Mouse (Mus musculus) intestine, embryonic 16.5 days (tissue): Measurements from ENCODE around the gene Usp35. TPM values are rescaled to one million over a fixed set of nuclear protein-coding genes. Genes with fewer than 3 reads are reported as not detected.

ENCODE experiments used
- ATAC-seq: fragments of 200-750 bp; cut with Nextera tagmentation; 2 replicates; pipeline ENCODE4 v1.8.0; 2017; ENCODE audit warnings: moderate TSS enrichment, moderate library complexity
- H3K27ac ChIP-seq: fragments of 300-500 bp; sonication (generic); 2 replicates; pipeline ENCODE4 v1.5.1; 2014; ENCODE audit warnings: mild to moderate bottlenecking, low read length
- H3K27me3 ChIP-seq: fragments of 300-500 bp; sonication (generic); replicated peaks from 2 replicates; pipeline ENCODE4 v1.6.1; 2014; ENCODE audit warnings: low read length, control low read depth, mixed read lengths; ENCODE audit not compliant: control insufficient read depth, insufficient read depth
- H3K36me3 ChIP-seq: fragments of 300-500 bp; sonication (generic); 2 replicates; pipeline ENCODE4 v1.6.1; 2014; ENCODE audit warnings: low read length, control low read depth; ENCODE audit not compliant: control insufficient read depth, insufficient read depth
- H3K4me1 ChIP-seq: fragments of 300-500 bp; sonication (generic); 2 replicates; pipeline ENCODE4 v1.6.1; 2014; ENCODE audit warnings: low read length, control low read depth, mixed read lengths; ENCODE audit not compliant: control insufficient read depth, insufficient read depth
- H3K4me2 ChIP-seq: fragments of 300-500 bp; sonication (generic); 2 replicates; pipeline ENCODE4 v1.6.1; 2014; ENCODE audit warnings: low read depth, low read length, control low read depth
- H3K4me3 ChIP-seq: fragments of 300-500 bp; sonication (generic); 2 replicates; pipeline ENCODE4 v1.5.1; 2014; ENCODE audit warnings: mild to moderate bottlenecking, low read length
- H3K9ac ChIP-seq: fragments of 300-500 bp; sonication (generic); 2 replicates; pipeline ENCODE4 v1.6.1; 2014; ENCODE audit warnings: low read depth, low read length
- H3K9me3 ChIP-seq: fragments of 300-500 bp; sonication (generic); 2 replicates; pipeline ENCODE4 v1.6.1; 2016; ENCODE audit warnings: low read length, control low read depth; ENCODE audit not compliant: control insufficient read depth
- WGBS: fragments of 180-500 bp; shearing (Covaris S2); extraction: QIAGEN DNeasy Blood & Tissue Kit; methylation state at CpG from one replicate; pipeline ENCODE4 v1.1.7; 2014; 5-methylcytosine and 5-hydroxymethylcytosine counted together
- polyA plus RNA-seq: library from polyadenylated mRNA; unstranded; fragments of >200 nt; fragmentation: Nextera tagmentation; extraction: Ambion mirVana; gene quantifications from 2 replicates; pipeline ENCODE4 v1.2.1, GENCODE M21; 2015

Usp35 gene
- polyA plus RNA-seq, 1 experiment from 2014 or later = 0.54 TPM

DNA sequence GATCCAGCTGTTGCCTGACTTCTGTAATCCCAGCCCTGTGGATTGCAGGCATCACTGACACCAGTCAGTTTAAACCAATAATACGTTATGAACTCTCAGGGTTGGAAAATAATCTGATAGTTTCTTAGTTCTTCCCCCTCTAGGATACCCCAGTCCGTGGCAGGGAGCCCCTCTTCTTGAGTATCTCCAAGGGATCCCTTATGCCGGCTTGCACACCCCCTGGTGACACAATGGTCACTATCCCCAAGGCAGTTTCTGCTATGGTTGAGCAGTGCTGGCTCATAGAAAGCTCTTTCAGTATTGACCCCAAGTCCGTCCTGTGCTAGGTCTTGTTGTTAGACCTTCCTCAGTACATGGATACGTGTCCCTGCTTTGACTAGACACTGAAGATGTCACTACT lies 17.0 kb upstream of the Usp35 start:
- Histone ChIP-seq H3K4me1 (peaks cover 13% of the 10 kb centered on the region), H3K9ac (no peak overlapping the region), H3K36me3 (0 out of 2 replicates have a peak, but pooled peaks cover 2% of the 10 kb centered on the region), H3K27me3 (no peaks in the 10 kb centered on the region), H3K9me3 (no peaks in the 10 kb centered on the region), H3K4me3 (no peak overlapping the region), H3K27ac (no peak overlapping the region), H3K4me2 (no peak overlapping the region)
- no peak for ATAC-seq
- WGBS = 80% methylated on average over 5 of the region's 5 CpGs

DNA sequence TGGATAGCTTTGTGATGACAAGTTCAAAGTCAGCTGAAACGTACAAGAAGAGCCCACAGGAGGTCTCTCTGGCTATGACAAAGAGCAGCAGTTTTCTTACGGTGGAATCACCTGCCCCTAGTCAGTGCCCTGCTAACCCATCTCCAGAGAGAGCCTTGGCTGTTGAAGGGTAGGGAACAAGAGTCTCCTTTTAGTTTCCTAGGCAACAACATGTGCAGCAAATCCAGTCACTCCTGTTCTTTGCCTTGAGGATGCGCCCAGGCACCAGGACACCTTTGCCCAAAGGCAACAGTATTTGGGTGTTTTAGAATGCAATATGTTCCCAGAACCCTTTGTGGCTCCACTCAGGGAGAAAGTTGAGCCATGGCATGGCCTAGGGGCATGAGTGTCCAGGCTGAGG lies 16.5 kb upstream of the Usp35 start:
- 0 out of 2 replicates have a peak, but pooled peaks cover 2% of the 10 kb centered on the region for H3K36me3 ChIP-seq
- no peaks in the 10 kb centered on the region for H3K9me3 ChIP-seq
- whole genome bisulfite sequencing = 83% methylated on average over 3 of the region's 3 CpGs
- H3K9ac ChIP-seq = no peak overlapping the region
- no peaks in the 10 kb centered on the region for H3K27me3 ChIP-seq
- ATAC-seq = no peak
- H3K4me1 ChIP-seq = peaks cover 13% of the 10 kb centered on the region
- no peak overlapping the region for H3K27ac ChIP-seq
- no peak overlapping the region for H3K4me3 ChIP-seq
- no peak overlapping the region for H3K4me2 ChIP-seq

GRCm38 (mm10) chr7:97347464-97347863 lies 15.6 kb upstream of the Usp35 start:
- H3K4me3 ChIP-seq = no peak overlapping the region
- no peak overlapping the region for H3K4me2 ChIP-seq
- H3K4me1 ChIP-seq = peaks cover 17% of the 10 kb centered on the region
- H3K9ac ChIP-seq = no peak overlapping the region
- no peak overlapping the region for H3K27ac ChIP-seq
- H3K9me3 ChIP-seq = no peaks in the 10 kb centered on the region
- no peak for ATAC-seq
- WGBS = 96% methylated on average over 15 of the region's 15 CpGs
- H3K27me3 ChIP-seq = no peaks in the 10 kb centered on the region
- H3K36me3 ChIP-seq = 0 out of 2 replicates have a peak, but pooled peaks cover 2% of the 10 kb centered on the region

- no peak overlapping the region for H3K9ac ChIP-seq
- no peak overlapping the region for H3K4me3 ChIP-seq
- no peaks in the 10 kb centered on the region for H3K27me3 ChIP-seq
- 0 out of 2 replicates have a peak, but pooled peaks cover 2% of the 10 kb centered on the region for H3K36me3 ChIP-seq
- WGBS = 80% methylated on average over 4 of the region's 4 CpGs
- no peak overlapping the region for H3K4me2 ChIP-seq
- peaks cover 18% of the 10 kb centered on the region for H3K4me1 ChIP-seq
- no peaks in the 10 kb centered on the region for H3K9me3 ChIP-seq
- no peak overlapping the region for H3K27ac ChIP-seq
- ATAC-seq = no peak
Measured at GRCm38 (mm10) chr7:97346822-97347166, 15.0 kb upstream of the Usp35 start.

DNA sequence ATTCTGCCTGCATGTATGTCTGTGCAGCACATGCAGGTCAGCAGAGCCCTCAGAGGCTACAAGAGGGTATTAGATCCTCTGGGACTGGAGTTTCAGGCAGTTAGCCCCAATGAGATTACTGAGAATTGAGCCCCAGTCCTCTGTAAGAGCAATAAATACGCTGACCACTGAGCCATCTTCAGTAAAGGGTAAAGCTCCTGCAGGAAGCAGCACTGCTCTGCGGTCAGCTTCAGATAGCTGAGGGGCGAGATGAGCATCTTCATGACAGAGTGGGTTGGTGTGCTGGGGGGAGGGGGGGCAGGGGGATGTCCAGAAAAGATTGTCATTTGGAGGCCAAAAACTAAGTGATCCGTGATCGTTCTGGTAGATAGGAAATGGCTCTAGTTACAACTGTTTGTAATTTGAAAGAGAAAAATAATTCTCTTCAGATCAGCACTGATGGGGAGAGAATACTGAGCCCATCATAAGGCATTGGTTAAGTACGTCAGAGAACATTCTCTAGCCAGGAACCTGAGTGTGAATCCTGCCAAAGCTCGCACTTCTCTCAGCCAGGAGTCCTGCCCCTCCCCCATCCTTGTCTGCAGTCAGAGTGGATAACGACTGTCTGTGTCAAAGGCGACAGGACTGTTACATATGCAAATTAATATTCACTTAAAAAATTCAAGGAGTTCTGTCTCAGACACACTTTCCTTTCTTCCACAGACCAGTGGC lies 14.4 kb upstream of the Usp35 start:
- Histone ChIP-seq H3K27ac (no peak overlapping the region), H3K4me3 (no peak overlapping the region), H3K9ac (no peak overlapping the region), H3K4me1 (peaks cover 23% of the 10 kb centered on the region), H3K27me3 (no peaks in the 10 kb centered on the region), H3K4me2 (no peak overlapping the region), H3K36me3 (0 out of 2 replicates have a peak, but pooled peaks cover 2% of the 10 kb centered on the region), H3K9me3 (no peaks in the 10 kb centered on the region)
- WGBS = 74% methylated on average over 9 of the region's 9 CpGs
- no peak for ATAC-seq

GRCm38 (mm10) chr7:97345229-97345871 lies 13.5 kb upstream of the Usp35 start:
- Histone ChIP-seq H3K9ac (no peak overlapping the region), H3K9me3 (no peaks in the 10 kb centered on the region)
- WGBS = 60% methylated on average over 10 of the region's 10 CpGs

GRCm38 (mm10) chr7:97344655-97345054 lies 12.8 kb upstream of the Usp35 start:
- 0 out of 2 replicates have a peak, but pooled peaks cover 2% of the 10 kb centered on the region for H3K36me3 ChIP-seq
- H3K9ac ChIP-seq = no peak overlapping the region
- WGBS = 75% methylated on average over 2 of the region's 2 CpGs
- H3K4me3 ChIP-seq = no peak overlapping the region
- no peaks in the 10 kb centered on the region for H3K27me3 ChIP-seq
- H3K4me1 ChIP-seq = peaks cover 29% of the 10 kb centered on the region
- H3K27ac ChIP-seq = no peak overlapping the region
- no peak overlapping the region for H3K4me2 ChIP-seq
- H3K9me3 ChIP-seq = no peaks in the 10 kb centered on the region
- no peak for ATAC-seq

More at GRCm38 (mm10) chr7:97345229-97345871, 13.5 kb upstream of the Usp35 start:
- no peak for ATAC-seq
- Histone ChIP-seq H3K4me1 (peaks cover 29% of the 10 kb centered on the region), H3K36me3 (0 out of 2 replicates have a peak, but pooled peaks cover 2% of the 10 kb centered on the region), H3K4me2 (no peak overlapping the region), H3K27ac (peak overlapping the region; percentile 33; the same call in 1 of the 2 replicates), H3K27me3 (no peaks in the 10 kb centered on the region), H3K4me3 (no peak overlapping the region)

DNA sequence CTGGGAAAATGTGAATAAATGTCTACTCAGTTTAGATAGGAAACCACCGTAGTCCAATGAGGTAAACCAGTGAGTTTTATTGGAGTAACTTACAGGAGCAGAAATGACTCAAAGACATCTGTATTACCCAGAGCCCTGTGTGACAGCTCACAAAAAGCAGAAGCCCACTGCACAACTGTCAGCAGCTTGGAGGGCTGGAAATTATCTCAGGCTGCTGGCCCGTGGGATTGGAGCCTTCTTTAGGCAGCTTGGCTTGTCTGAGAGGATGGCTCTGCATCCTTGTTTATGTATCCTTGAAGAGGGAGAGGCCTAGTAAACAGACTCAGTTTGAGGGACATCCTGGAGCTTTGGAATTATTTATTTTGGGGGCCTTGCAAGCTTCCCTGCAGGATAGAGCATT lies 11.1 kb upstream of the Usp35 start:
- Histone ChIP-seq H3K4me1 (peaks cover 29% of the 10 kb centered on the region), H3K36me3 (0 out of 2 replicates have a peak, but pooled peaks cover 1% of the 10 kb centered on the region), H3K9ac (no peak overlapping the region), H3K4me3 (no peak overlapping the region), H3K4me2 (no peak overlapping the region), H3K9me3 (no peaks in the 10 kb centered on the region), H3K27ac (peak overlapping the region; percentile 40), H3K27me3 (no peaks in the 10 kb centered on the region)
- WGBS = 39% methylated on average over 2 of the region's 2 CpGs
- ATAC-seq = no peak

DNA sequence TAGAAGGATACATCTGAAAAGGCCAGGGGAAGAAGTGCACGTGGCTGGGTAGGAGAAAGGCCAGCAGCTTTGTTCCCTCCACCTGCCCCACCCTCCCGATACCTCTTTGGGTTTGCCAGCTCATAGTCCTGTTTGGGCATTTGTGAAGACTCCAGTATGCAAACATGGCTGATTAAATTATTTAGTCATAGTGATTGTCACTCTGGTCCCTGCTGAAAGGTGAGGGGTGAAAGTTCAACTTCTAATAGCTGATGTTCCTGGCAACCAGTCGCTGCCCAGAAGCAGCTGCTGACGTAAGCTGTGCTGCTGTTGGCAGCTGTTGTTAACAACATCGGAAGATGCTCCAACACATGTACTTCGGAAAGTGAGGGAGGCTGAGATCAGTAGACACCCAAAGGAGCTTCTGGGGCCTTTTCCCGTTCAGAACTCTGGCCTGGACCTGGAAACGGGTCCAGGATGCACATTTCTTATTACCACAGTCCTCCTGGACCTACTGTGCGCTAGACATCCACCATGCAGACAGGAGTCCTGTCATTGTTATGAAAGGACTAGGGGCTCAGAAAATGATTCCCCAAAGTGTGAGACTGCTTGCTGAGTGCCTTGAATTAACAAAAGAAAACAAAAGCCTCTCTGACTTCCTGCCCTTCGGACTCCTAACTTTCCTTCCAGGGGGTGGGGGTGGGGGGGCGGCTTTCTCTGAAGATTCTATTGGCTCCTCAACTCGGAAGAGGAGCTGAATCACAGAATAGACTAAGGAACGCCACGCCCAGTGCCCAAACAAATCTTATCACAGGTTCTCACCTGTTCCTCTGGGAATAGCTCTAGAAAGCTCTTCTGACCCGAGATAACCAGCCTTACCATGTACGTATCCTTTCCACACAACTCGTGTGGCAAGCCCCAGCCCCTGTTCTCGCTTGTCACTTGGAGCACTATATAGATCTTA lies 9.4 kb upstream of the Usp35 start:
- H3K27ac ChIP-seq = peak overlapping the region; percentile 57; the same call in 1 of the 2 replicates
- no peaks in the 10 kb centered on the region for H3K9me3 ChIP-seq
- H3K36me3 ChIP-seq = no peaks in the 10 kb centered on the region
- H3K4me2 ChIP-seq = peak overlapping the region; percentile 4; the same call in 1 of the 2 replicates
- peak; percentile 77 for ATAC-seq
- 53% methylated on average over 18 of the region's 18 CpGs for WGBS
- no peaks in the 10 kb centered on the region for H3K27me3 ChIP-seq
- H3K4me1 ChIP-seq = peaks cover 29% of the 10 kb centered on the region
- no peak overlapping the region for H3K4me3 ChIP-seq
- H3K9ac ChIP-seq = 0 out of 2 replicates have a peak overlapping the region, but pooled peaks have one; percentile 32
